Mouse (Mus musculus) left cerebral cortex, postnatal 4 days (tissue): Measurements from ENCODE around the gene Neurl3. TPM values are rescaled to one million over a fixed set of nuclear protein-coding genes. Genes with fewer than 3 reads are reported as not detected.

Source experiments
- DNase-seq: peaks from one replicate; pipeline ENCODE4 v3.0.0-alpha.2; 2022
- intact Hi-C: fragments of 180-260 bp; cut with DNase I; formaldehyde crosslinking; loops from one replicate; pipeline ENCODE4 v1.15.1; 2025
- total RNA-seq, 2 experiments: library from RNA; stranded (reverse); gene quantifications; 2 replicates each; pipeline ENCODE4 v1.2.3; 2021

The Neurl3 gene
- total RNA-seq, 2 experiments from 2014 or later = 0.34 to 0.56 TPM

- no peak for DNase-seq
- intact Hi-C loops = no loop called here
These were observed 15.2 kb downstream of the Neurl3 start for GRCm38 (mm10) chr1:36259281-36259680.

- intact Hi-C loops = no loop called here
- no peak for DNase-seq
These were observed 15.8 kb downstream of the Neurl3 start for GRCm38 (mm10) chr1:36258631-36259030.

GRCm38 (mm10) chr1:36257276-36257675 is 17.2 kb downstream of the Neurl3 start:
- no peak for DNase-seq
- intact Hi-C loops = no loop called here

GRCm38 (mm10) chr1:36255871-36256640 is 18.4 kb downstream of the Neurl3 start:
- no peak for DNase-seq
- intact Hi-C loops = no loop called here

GRCm38 (mm10) chr1:36254635-36255360 is 19.7 kb downstream of the Neurl3 start:
- peak; percentile 39 for DNase-seq
- intact Hi-C loops = no loop called here

GRCm38 (mm10) chr1:36252791-36253190 is 21.7 kb downstream of the Neurl3 start:
- intact Hi-C loops = no loop called here
- peak; percentile 63 for DNase-seq

- intact Hi-C loops = no loop called here
- no peak for DNase-seq
These were observed 23.1 kb downstream of the Neurl3 start for GRCm38 (mm10) chr1:36251426-36251825.

GRCm38 (mm10) chr1:36246688-36247087 is 27.8 kb downstream of the Neurl3 start:
- no peak for DNase-seq

GRCm38 (mm10) chr1:36244828-36245215 is 29.7 kb downstream of the Neurl3 start:
- no peak for DNase-seq
- intact Hi-C loops = no loop called here

More at GRCm38 (mm10) chr1:36246688-36247087, 27.8 kb downstream of the Neurl3 start:
- intact Hi-C loops = no loop called here

- intact Hi-C loops = no loop called here
- peak; percentile 95 for DNase-seq
These were observed 30.2 kb downstream of the Neurl3 start, which contains the start of gene Uggt1 for GRCm38 (mm10) chr1:36244058-36244827. Gene Uggt1 (minus strand): TSS chr1:36244720.

GRCm38 (mm10) chr1:36243447-36244057 is 30.9 kb downstream of the Neurl3 start:
- intact Hi-C loops = no loop called here
- no peak for DNase-seq

- intact Hi-C loops = no loop called here
- DNase-seq = no peak
These were observed 32.5 kb downstream of the Neurl3 start for GRCm38 (mm10) chr1:36241903-36242429.

GRCm38 (mm10) chr1:36240176-36240575 is 34.3 kb downstream of the Neurl3 start:
- intact Hi-C loops = no loop called here
- DNase-seq = no peak

GRCm38 (mm10) chr1:36239396-36239795 is 35.1 kb downstream of the Neurl3 start:
- intact Hi-C loops = no loop called here
- no peak for DNase-seq

- DNase-seq = no peak
- intact Hi-C loops = no loop called here
These were observed 38.6 kb downstream of the Neurl3 start for GRCm38 (mm10) chr1:36235855-36236254.

GRCm38 (mm10) chr1:36235057-36235639 is 39.3 kb downstream of the Neurl3 start:
- intact Hi-C loops = no loop called here
- DNase-seq = no peak

GRCm38 (mm10) chr1:36233218-36233617 is 41.3 kb downstream of the Neurl3 start:
- intact Hi-C loops = no loop called here
- no peak for DNase-seq

- intact Hi-C loops = no loop called here
- no peak for DNase-seq
These were observed 43.4 kb downstream of the Neurl3 start for GRCm38 (mm10) chr1:36230919-36231705.

GRCm38 (mm10) chr1:36228461-36228860 is 46.0 kb downstream of the Neurl3 start:
- DNase-seq = no peak
- intact Hi-C loops = no loop called here
